Mouse (Mus musculus) cerebellum, adult 2 months (tissue): ENCODE data around the gene Timp4. TPM values are rescaled to one million over a fixed set of nuclear protein-coding genes. Genes with fewer than 3 reads are reported as not detected.

Source experiments
- DNase-seq, 2 experiments: peaks; one replicate each; pipeline ENCODE4 v3.0.0; 2021
- H3K27ac ChIP-seq: fragments of 200-500 bp; 2 replicates; pipeline ENCODE4 v1.5.1; 2012; ENCODE audit warnings: low read length, control low read depth, inconsistent platforms; ENCODE audit not compliant: insufficient read depth
- H3K27me3 ChIP-seq: fragments of 200-500 bp; 2 replicates; pipeline ENCODE4 v1.6.1; 2012; ENCODE audit warnings: inconsistent platforms, mild to moderate bottlenecking, low read length, moderate library complexity; ENCODE audit not compliant: control insufficient read depth, insufficient read depth
- H3K4me1 ChIP-seq: fragments of 200-500 bp; 2 replicates; pipeline ENCODE4 v1.6.1; 2011; ENCODE audit warnings: low read length; ENCODE audit not compliant: control insufficient read depth, insufficient read depth
- H3K4me3 ChIP-seq: fragments of 200-500 bp; replicated peaks from 2 replicates; pipeline ENCODE3; 2011; ENCODE audit warnings: mild to moderate bottlenecking, low read depth, low read length, control low read depth; ENCODE audit not compliant: insufficient read depth
- CTCF ChIP-seq: fragments of 200-500 bp; IDR thresholded peaks from 2 replicates; pipeline ENCODE4 v1.5.1; 2011; ENCODE audit warnings: low read depth, mild to moderate bottlenecking, control low read depth, low read length, moderate library complexity, borderline replicate concordance; ENCODE audit not compliant: insufficient read depth
- POLR2A ChIP-seq: fragments of 200-500 bp; IDR thresholded peaks from 2 replicates; pipeline ENCODE4 v1.6.1; 2011; ENCODE audit warnings: low read length, control low read depth, borderline replicate concordance; ENCODE audit not compliant: insufficient read depth
- WGBS: fragments of 180-500 bp; shearing (Covaris S2); methylation state at CpG from one replicate; pipeline ENCODE4 v1.1.7; 2018; 5-methylcytosine and 5-hydroxymethylcytosine counted together
- polyA plus RNA-seq: library from polyadenylated mRNA; depleted of rRNA; stranded (reverse); fragments of >200 nt; gene quantifications from 2 replicates; pipeline ENCODE4 v1.2.3, GENCODE M21; 2012

Gene Timp4
- polyA plus RNA-seq, 1 experiment = 111 TPM

- Histone ChIP-seq H3K27ac (no peak overlapping the region), H3K27me3 (no peaks in the 10 kb centered on the region), H3K4me3 (no peak overlapping the region), H3K4me1 (no peaks in the 10 kb centered on the region)
- DNase-seq = no peak
- TF ChIP-seq CTCF = no peak
- no peak for TF ChIP-seq POLR2A
- WGBS = 92% methylated on average over 2 of the region's 2 CpGs
Measured at GRCm38 (mm10) chr6:115284153-115284552, 32.1 kb upstream of the Timp4 start.

- 69% methylated on average over 2 of the region's 2 CpGs for WGBS
- DNase-seq = no peak
- Histone ChIP-seq H3K4me3 (no peak overlapping the region), H3K27me3 (no peaks in the 10 kb centered on the region), H3K4me1 (peaks cover 6% of the 10 kb centered on the region; the same call in 1 of the 2 replicates), H3K27ac (no peak overlapping the region)
- no peak for TF ChIP-seq POLR2A
- TF ChIP-seq CTCF = no peak
Measured at GRCm38 (mm10) chr6:115279639-115280038, 27.6 kb upstream of the Timp4 start.

GRCm38 (mm10) chr6:115278086-115278485 lies 26.1 kb upstream of the Timp4 start:
- Histone ChIP-seq H3K4me3 (no peak overlapping the region), H3K27ac (no peak overlapping the region), H3K27me3 (no peaks in the 10 kb centered on the region), H3K4me1 (peaks cover 6% of the 10 kb centered on the region; the same call in 1 of the 2 replicates)
- DNase-seq = no peak
- 55% methylated on average over 8 of the region's 8 CpGs for WGBS
- TF ChIP-seq CTCF = no peak
- no peak for TF ChIP-seq POLR2A

- no peak overlapping the region for H3K4me3 ChIP-seq
- WGBS = 54% methylated on average over 10 of the region's 10 CpGs
- DNase-seq = peak in 1 of 2 experiments; percentile 54
- 0 out of 2 replicates have a peak, but pooled peaks have one; percentile 6 for TF ChIP-seq CTCF
- no peak for TF ChIP-seq POLR2A
- peaks cover 17% of the 10 kb centered on the region; the same call in 1 of the 2 replicates for H3K4me1 ChIP-seq
- H3K27ac ChIP-seq = peak overlapping the region; percentile 10
- H3K27me3 ChIP-seq = no peaks in the 10 kb centered on the region
Measured at GRCm38 (mm10) chr6:115275116-115275815, 23.3 kb upstream of the Timp4 start.

GRCm38 (mm10) chr6:115274705-115275104 lies 22.7 kb upstream of the Timp4 start:
- TF ChIP-seq CTCF (no peak), POLR2A (no peak)
- 82% methylated on average over 9 of the region's 9 CpGs for WGBS
- no peak for DNase-seq
- Histone ChIP-seq H3K4me1 (peaks cover 17% of the 10 kb centered on the region; the same call in 1 of the 2 replicates), H3K4me3 (no peak overlapping the region), H3K27me3 (no peaks in the 10 kb centered on the region), H3K27ac (no peak overlapping the region)

GRCm38 (mm10) chr6:115273346-115273745 lies 21.3 kb upstream of the Timp4 start:
- TF ChIP-seq POLR2A = no peak
- no peak for TF ChIP-seq CTCF
- no peak overlapping the region for H3K27ac ChIP-seq
- DNase-seq = no peak
- WGBS = 73% methylated on average over 10 of the region's 10 CpGs
- H3K4me1 ChIP-seq = peaks cover 17% of the 10 kb centered on the region; the same call in 1 of the 2 replicates
- no peak overlapping the region for H3K4me3 ChIP-seq
- H3K27me3 ChIP-seq = no peaks in the 10 kb centered on the region

GRCm38 (mm10) chr6:115271866-115272271 lies 19.9 kb upstream of the Timp4 start:
- peak; percentile 60 to 69 for DNase-seq
- Histone ChIP-seq H3K27me3 (no peaks in the 10 kb centered on the region), H3K4me1 (peaks cover 21% of the 10 kb centered on the region; the same call in 1 of the 2 replicates), H3K4me3 (no peak overlapping the region), H3K27ac (no peak overlapping the region)
- 0% methylated on average over 4 of the region's 4 CpGs for WGBS
- TF ChIP-seq CTCF = no peak
- no peak for TF ChIP-seq POLR2A

GRCm38 (mm10) chr6:115271326-115271725 lies 19.3 kb upstream of the Timp4 start:
- DNase-seq = no peak
- 39% methylated on average over 3 of the region's 3 CpGs for WGBS
- Histone ChIP-seq H3K4me1 (peaks cover 21% of the 10 kb centered on the region; the same call in 1 of the 2 replicates), H3K4me3 (no peak overlapping the region), H3K27ac (no peak overlapping the region), H3K27me3 (no peaks in the 10 kb centered on the region)
- TF ChIP-seq POLR2A (no peak), CTCF (no peak)
